Mouse (Mus musculus) spleen, adult 2 months (tissue): ENCODE results near the gene Cwh43. TPM values are rescaled to one million over a fixed set of nuclear protein-coding genes. Genes with fewer than 3 reads are reported as not detected.

Experiments
- DNase-seq, 2 experiments: peaks; one replicate each; pipeline versions ENCODE4 v3.0.0 to v3.0.0-alpha.2; 2012 to 2021; ENCODE audit warnings: low spot score in 2 of 2, low read depth in 1 of 2
- H3K27ac ChIP-seq: fragments of 200-500 bp; 2 replicates; pipeline ENCODE4 v1.5.1; 2012; ENCODE audit warnings: low read length, inconsistent platforms; ENCODE audit not compliant: insufficient read depth
- H3K27me3 ChIP-seq: fragments of 200-500 bp; 2 replicates; pipeline ENCODE4 v1.6.1; 2012; ENCODE audit warnings: mild to moderate bottlenecking, moderate library complexity, low read length, inconsistent platforms; ENCODE audit not compliant: control insufficient read depth, insufficient read depth
- H3K36me3 ChIP-seq: fragments of 200-500 bp; 2 replicates; pipeline ENCODE4 v1.6.1; 2012; ENCODE audit warnings: mild to moderate bottlenecking, low read length, inconsistent platforms; ENCODE audit not compliant: control insufficient read depth, insufficient read depth
- H3K4me1 ChIP-seq: fragments of 200-500 bp; 2 replicates; pipeline ENCODE4 v1.6.1; 2011; ENCODE audit warnings: inconsistent platforms; ENCODE audit not compliant: control insufficient read depth, insufficient read depth, insufficient read length
- H3K4me3 ChIP-seq: fragments of 200-500 bp; 2 replicates; pipeline ENCODE4 v1.5.1; 2011; ENCODE audit warnings: mild to moderate bottlenecking, inconsistent platforms; ENCODE audit not compliant: insufficient read depth, insufficient read length; ENCODE audit errors: extremely low read depth
- CTCF ChIP-seq: fragments of 200-500 bp; IDR thresholded peaks from 2 replicates; pipeline ENCODE4 v1.5.1; 2011; ENCODE audit warnings: mild to moderate bottlenecking, inconsistent platforms; ENCODE audit not compliant: insufficient read depth, insufficient read length, insufficient replicate concordance; ENCODE audit errors: extremely low read depth
- POLR2A ChIP-seq: fragments of 200-500 bp; IDR thresholded peaks from 2 replicates; pipeline ENCODE4 v1.6.1; 2011; ENCODE audit warnings: low read depth, low read length, inconsistent platforms
- WGBS: fragments of 180-500 bp; shearing (Covaris S2); methylation state at CpG from one replicate; pipeline ENCODE4 v1.1.7; 2018; 5-methylcytosine and 5-hydroxymethylcytosine counted together
- polyA plus RNA-seq: library from polyadenylated mRNA; depleted of rRNA; stranded (reverse); fragments of >200 nt; gene quantifications from 2 replicates; pipeline ENCODE4 v1.2.3, GENCODE M21; 2012

The Cwh43 gene
- polyA plus RNA-seq, 1 experiment: not detected

DNA sequence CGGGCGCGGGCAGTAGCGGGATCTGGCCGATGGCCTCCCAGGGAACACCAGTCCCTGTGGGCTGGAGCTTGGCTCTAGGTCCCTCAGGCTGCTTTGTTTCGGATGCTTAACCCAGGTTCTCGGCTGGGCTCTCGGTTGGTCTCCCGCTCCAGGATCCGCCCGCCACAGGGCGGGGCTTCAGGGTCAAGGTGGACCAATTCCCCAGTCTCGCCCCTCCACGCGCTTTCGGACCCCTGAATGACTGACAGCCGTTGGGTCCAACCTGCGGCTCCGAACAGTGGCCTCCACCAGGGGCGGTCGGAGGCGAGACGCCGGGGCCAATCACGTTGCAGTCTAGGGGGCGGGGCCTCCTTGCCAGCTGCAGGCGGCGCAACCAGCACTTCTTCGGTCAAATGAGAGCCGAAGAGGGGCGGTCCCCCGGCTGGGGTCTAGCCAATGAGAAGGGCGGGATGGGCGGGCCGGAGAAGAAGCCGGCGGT lies 84.8 kb downstream of the Cwh43 start:
- H3K27me3 ChIP-seq: peaks cover 1% of the 10 kb centered on the region; the same call in 1 of the 2 replicates
- peak; percentile 93 to 99 for DNase-seq
- H3K27ac ChIP-seq: no peak overlapping the region
- under 1% methylated on average over 33 of the region's 37 CpGs for WGBS
- H3K4me1 ChIP-seq: no peaks in the 10 kb centered on the region; the same call in 1 of the 2 replicates
- peak overlapping the region; percentile 98 for H3K4me3 ChIP-seq
- no peaks in the 10 kb centered on the region for H3K36me3 ChIP-seq
- no peak for TF ChIP-seq POLR2A
- 0 out of 2 replicates have a peak, but pooled peaks have one; percentile 6 for TF ChIP-seq CTCF

DNA sequence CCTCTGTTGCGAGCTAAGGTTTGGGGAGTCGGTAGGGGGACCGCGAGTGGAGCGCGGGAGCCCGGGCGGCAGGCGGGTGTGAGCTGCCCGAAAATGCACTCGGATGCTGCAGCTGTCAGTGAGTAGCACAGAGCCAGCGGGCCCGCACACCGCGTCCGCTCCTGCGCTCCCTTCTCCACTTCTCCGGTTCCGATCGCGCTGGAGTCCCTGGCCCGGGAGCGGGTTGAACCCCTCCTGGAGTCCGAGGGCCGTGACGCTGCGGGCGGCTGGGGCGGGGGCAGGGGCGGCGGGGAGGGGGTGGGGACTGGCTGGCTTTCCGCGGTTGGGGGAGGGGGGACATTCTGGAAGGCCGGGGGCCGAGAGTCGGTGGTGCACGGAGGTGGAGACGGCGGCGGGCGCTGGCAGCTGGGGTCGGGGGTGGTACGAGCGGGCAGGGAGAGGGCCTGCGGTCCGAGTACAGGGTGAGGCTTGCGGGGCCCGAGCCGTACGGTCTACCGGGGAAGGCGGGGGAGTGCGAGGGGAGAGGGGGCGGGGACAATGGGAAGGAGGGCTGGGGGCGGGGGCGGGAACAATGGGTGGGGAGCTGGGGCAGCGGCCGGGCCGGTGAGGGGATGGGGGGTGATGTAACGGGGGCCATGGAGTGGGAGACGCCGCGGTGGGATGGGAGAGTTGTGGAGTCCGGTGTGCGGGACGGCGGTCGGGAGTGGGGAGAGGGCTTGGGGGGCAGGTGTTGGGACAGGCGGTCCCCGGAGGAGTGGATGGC lies 85.4 kb downstream of the Cwh43 start:
- peaks cover 1% of the 10 kb centered on the region; the same call in 1 of the 2 replicates for H3K27me3 ChIP-seq
- no peak; the same call in 1 of the 2 replicates for TF ChIP-seq POLR2A
- TF ChIP-seq CTCF: no peak
- peak in 1 of 2 experiments; percentile 21 for DNase-seq

DNA sequence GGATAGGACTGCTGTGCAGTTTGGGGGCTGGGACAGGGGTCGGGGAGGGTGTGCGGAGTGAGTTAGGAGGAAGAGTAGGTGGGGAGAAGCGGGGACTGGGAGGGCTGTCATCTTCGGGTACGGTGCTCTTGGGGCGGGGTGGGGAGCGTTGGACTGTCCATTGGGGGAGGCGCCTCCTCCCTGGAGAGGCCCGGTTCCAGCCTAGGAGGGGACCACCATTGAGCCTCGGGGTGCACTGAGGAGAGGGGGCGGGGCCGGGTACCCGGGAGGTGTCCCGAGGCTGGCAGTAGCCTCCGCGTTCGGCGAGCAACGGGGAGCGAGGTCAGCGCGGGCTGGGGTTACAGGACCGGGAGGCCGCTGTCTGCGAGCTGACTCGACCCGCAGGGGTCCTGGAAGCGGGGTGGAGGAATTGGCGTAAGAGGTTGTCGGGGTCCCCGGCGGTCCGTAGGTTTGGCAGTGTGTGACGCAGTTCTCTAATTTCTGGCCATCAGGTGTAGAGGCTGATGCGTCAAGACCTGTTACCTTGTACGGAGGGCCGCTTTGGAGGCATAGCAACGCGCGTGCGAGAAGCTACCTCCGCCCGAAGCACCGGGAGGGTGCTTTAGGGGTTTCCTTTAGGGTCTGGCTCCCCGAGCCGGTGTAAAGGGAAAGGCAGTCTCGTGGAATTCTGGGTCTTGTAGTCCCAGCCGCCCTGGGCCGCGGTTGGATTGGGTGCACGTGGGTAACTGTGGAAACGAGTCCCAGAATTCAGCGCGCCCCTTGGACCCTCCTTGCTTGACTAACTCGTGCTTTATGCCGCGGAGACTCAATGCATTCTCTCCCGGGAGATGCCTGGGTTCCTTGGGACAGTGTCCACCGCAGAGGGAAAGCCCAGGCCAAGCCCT lies 86.2 kb downstream of the Cwh43 start:
- no peak overlapping the region for H3K27ac ChIP-seq
- peaks cover 1% of the 10 kb centered on the region; the same call in 1 of the 2 replicates for H3K27me3 ChIP-seq
- peak; percentile 41 to 75 for DNase-seq
- H3K36me3 ChIP-seq: no peaks in the 10 kb centered on the region
- no peaks in the 10 kb centered on the region; the same call in 1 of the 2 replicates for H3K4me1 ChIP-seq
- TF ChIP-seq POLR2A: no peak
- no peak for TF ChIP-seq CTCF
- under 1% methylated on average over 58 of the region's 59 CpGs for WGBS
- H3K4me3 ChIP-seq: peak overlapping the region; percentile 98

More for the DNA sequence above, 85.4 kb downstream of the Cwh43 start:
- no peaks in the 10 kb centered on the region for H3K36me3 ChIP-seq
- H3K4me3 ChIP-seq: peak overlapping the region; percentile 98
- 2% methylated on average over 64 of the region's 70 CpGs for WGBS
- H3K4me1 ChIP-seq: no peaks in the 10 kb centered on the region; the same call in 1 of the 2 replicates
- peak overlapping the region; percentile 67; the same call in 1 of the 2 replicates for H3K27ac ChIP-seq

DNA sequence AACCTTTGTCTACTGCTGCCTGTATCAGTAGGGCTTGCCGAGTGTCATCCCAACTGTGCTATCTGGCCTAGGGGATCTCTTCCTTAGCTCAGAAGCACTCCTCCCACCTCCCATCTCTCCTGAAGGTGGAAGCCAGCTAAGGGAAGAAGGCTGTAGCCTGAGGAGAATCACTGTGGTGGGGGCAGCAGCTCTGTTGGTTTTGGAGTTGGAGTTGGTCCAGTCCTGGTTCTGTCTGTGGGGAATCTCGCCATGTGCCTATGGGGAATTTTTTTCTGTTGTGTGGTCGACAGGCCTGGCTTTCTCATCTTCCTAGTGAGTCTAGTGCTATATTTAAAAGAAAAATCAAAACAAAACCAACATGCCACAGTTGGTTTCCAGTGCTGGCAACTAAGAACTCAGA lies 91.5 kb downstream of the Cwh43 start:
- no peak for DNase-seq
- 89% methylated on average over 3 of the region's 3 CpGs for WGBS

DNA sequence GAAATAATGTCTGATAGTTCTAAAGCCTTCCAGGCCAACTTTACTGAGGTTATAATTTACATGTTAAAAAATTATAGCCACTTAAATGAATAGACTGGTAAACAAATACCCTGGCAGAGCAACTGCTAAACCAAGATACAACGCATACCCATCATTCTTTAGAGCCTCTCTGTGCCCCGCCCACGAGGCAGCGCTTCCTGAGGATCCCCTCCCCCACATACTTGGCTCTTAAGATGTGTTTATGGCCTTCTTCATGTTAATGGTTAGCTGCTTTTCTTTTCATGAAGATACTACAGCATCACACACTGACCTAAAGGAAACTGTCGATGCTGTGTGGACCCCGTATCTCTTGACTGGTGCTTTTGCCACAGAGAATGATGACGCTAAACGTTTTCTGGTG lies 92.7 kb downstream of the Cwh43 start:
- TF ChIP-seq POLR2A (no peak), CTCF (no peak)
- no peaks in the 10 kb centered on the region for H3K4me1 ChIP-seq
- no peak overlapping the region for H3K4me3 ChIP-seq
- no peak for DNase-seq
- H3K36me3 ChIP-seq: no peaks in the 10 kb centered on the region
- no peaks in the 10 kb centered on the region for H3K27me3 ChIP-seq
- no peak overlapping the region for H3K27ac ChIP-seq
- WGBS: 86% methylated on average over 8 of the region's 8 CpGs

More for the DNA sequence above, 91.5 kb downstream of the Cwh43 start:
- Histone ChIP-seq H3K4me1 (no peaks in the 10 kb centered on the region; the same call in 1 of the 2 replicates), H3K4me3 (no peak overlapping the region), H3K27me3 (no peaks in the 10 kb centered on the region), H3K36me3 (no peaks in the 10 kb centered on the region), H3K27ac (no peak overlapping the region)
- TF ChIP-seq POLR2A: no peak
- TF ChIP-seq CTCF: no peak

GRCm38 (mm10) chr5:73500867-73501440 lies 95.1 kb downstream of the Cwh43 start:
- Histone ChIP-seq H3K27me3 (no peaks in the 10 kb centered on the region), H3K4me1 (no peaks in the 10 kb centered on the region), H3K27ac (no peak overlapping the region), H3K36me3 (no peaks in the 10 kb centered on the region), H3K4me3 (no peak overlapping the region)
- 88% methylated on average over 7 of the region's 7 CpGs for WGBS
- DNase-seq: no peak
- no peak for TF ChIP-seq POLR2A
